Mouse (Mus musculus) embryonic facial prominence, embryonic 11.5 days (tissue): ENCODE measurements around the gene Gzmm. TPM values are rescaled to one million over a fixed set of nuclear protein-coding genes. Genes with fewer than 3 reads are reported as not detected.

Source experiments
- ATAC-seq: fragments of 200-750 bp; cut with Nextera tagmentation; replicated peaks from 2 replicates; pipeline ENCODE4 v1.8.0; 2017; ENCODE audit warnings: low read depth; ENCODE audit not compliant: insufficient number of reproducible peaks, low FRiP score, low TSS enrichment
- DNase-seq: peaks from one replicate; pipeline ENCODE4 v3.0.0-alpha.2; 2015; ENCODE audit warnings: low spot score
- H3K27ac ChIP-seq: fragments of 300-500 bp; sonication (generic); replicated peaks from 2 replicates; pipeline ENCODE4 v1.5.1; 2014; ENCODE audit warnings: mild to moderate bottlenecking, low read depth, low read length, control low read depth
- H3K27me3 ChIP-seq: fragments of 300-500 bp; sonication (generic); 2 replicates; pipeline ENCODE4 v1.6.1; 2014; ENCODE audit warnings: mild to moderate bottlenecking, low read length, moderate library complexity, mixed read lengths; ENCODE audit not compliant: control insufficient read depth, insufficient read depth
- H3K36me3 ChIP-seq: fragments of 300-500 bp; sonication (generic); replicated peaks from 2 replicates; pipeline ENCODE4 v1.6.1; 2014; ENCODE audit warnings: low read depth, mild to moderate bottlenecking, low read length, moderate library complexity, mixed read lengths; ENCODE audit not compliant: control insufficient read depth, insufficient read depth
- H3K4me1 ChIP-seq: fragments of 300-500 bp; sonication (generic); 2 replicates; pipeline ENCODE4 v1.6.1; 2014; ENCODE audit warnings: low read length, mixed read lengths; ENCODE audit not compliant: control insufficient read depth, insufficient read depth
- H3K4me2 ChIP-seq: fragments of 300-500 bp; sonication (generic); 2 replicates; pipeline ENCODE4 v1.6.1; 2014; ENCODE audit warnings: low read depth, mild to moderate bottlenecking, control low read depth, low read length, moderate library complexity
- H3K4me3 ChIP-seq: fragments of 300-500 bp; sonication (generic); 2 replicates; pipeline ENCODE4 v1.5.1; 2014; ENCODE audit warnings: low read depth, low read length, control low read depth
- H3K9ac ChIP-seq: fragments of 300-500 bp; sonication (generic); replicated peaks from 2 replicates; pipeline ENCODE4 v1.6.1; 2014; ENCODE audit warnings: mild to moderate bottlenecking, control low read depth, low read length
- H3K9me3 ChIP-seq: fragments of 300-500 bp; sonication (generic); replicated peaks from 2 replicates; pipeline ENCODE4 v1.6.1; 2016; ENCODE audit warnings: mild to moderate bottlenecking, low read length, inconsistent platforms, mixed read lengths; ENCODE audit not compliant: control insufficient read depth
- WGBS: fragments of 180-500 bp; shearing (Covaris S2); extraction: QIAGEN DNeasy Blood & Tissue Kit; methylation state at CpG from one replicate; pipeline ENCODE4 v1.1.7; 2014; 5-methylcytosine and 5-hydroxymethylcytosine counted together
- polyA plus RNA-seq: library from polyadenylated mRNA; unstranded; fragments of >200 nt; fragmentation: Nextera tagmentation; extraction: Ambion mirVana; gene quantifications from 2 replicates; pipeline ENCODE4 v1.2.1, GENCODE M21; 2014

The Gzmm gene
- polyA plus RNA-seq: 0.77 TPM in 1 of 2 replicates, not detected in the other

DNA sequence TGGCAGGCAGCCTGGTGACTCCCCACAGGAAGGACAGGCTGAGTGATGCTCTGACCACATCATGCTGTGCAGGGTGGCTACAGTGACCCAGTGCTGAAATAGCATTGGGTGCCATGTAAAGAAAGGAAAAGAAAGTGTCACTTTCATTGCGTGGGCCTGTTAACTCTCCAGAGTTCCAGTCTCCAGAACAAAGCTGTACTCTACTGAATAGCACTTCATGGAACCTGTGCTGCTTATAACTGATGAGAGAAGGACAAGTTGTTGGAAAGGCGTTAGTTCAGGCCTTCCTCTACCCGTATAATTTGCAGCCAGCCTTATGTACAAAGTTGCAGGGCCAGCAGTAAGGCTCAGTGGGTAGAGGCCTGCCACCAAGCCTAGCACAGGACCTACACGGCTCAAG, at the start of gene Gzmm:
Gzmm (plus strand) TSS at position 301 of the 400 bp plus-strand sequence.
- Histone ChIP-seq H3K36me3 (peaks cover 21% of the 10 kb centered on the region), H3K4me1 (peaks cover 2% of the 10 kb centered on the region; the same call in 1 of the 2 replicates), H3K27ac (no peak within 1 kb of the TSS), H3K4me2 (no peak within 1 kb of the TSS), H3K9ac (no peak within 1 kb of the TSS), H3K4me3 (no peak within 1 kb of the TSS), H3K9me3 (no peaks in the 10 kb centered on the region), H3K27me3 (no peaks in the 10 kb centered on the region)
- 89% methylated on average over 4 of the region's 4 CpGs for WGBS
- no peak for ATAC-seq
- no peak for DNase-seq

DNA sequence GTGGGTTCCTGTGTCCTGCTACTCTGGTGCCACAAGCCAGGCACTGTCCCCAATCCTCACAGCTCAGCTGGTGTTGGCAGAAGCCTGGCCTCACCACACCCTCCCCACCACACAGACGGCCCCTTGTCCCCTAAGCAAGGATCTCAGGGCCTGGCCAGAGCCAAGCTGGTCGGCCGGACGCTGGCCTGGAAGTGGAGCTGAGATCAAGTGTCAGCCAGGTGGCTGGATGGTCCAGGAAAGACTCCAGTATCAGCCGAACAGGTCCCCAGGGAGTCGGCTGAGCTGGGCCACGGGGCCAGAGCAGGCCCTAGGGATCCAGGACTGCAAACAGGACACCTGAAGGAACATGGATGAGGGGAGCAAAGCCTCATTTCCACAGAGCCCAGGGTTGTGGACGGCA, 43.1 kb upstream of the Gzmm start, which contains the start of gene Odf3l2:
Odf3l2 (minus strand) TSS at position 28 of the 400 bp plus-strand sequence.
- Histone ChIP-seq H3K4me2 (no peak within 1 kb of the TSS), H3K9me3 (no peaks in the 10 kb centered on the region), H3K27ac (no peak within 1 kb of the TSS), H3K36me3 (no peaks in the 10 kb centered on the region), H3K4me1 (no peaks in the 10 kb centered on the region), H3K4me3 (no peak within 1 kb of the TSS), H3K9ac (no peak within 1 kb of the TSS), H3K27me3 (no peaks in the 10 kb centered on the region)
- WGBS: 64% methylated on average over 8 of the region's 8 CpGs
- ATAC-seq (no peak), DNase-seq (no peak)

DNA sequence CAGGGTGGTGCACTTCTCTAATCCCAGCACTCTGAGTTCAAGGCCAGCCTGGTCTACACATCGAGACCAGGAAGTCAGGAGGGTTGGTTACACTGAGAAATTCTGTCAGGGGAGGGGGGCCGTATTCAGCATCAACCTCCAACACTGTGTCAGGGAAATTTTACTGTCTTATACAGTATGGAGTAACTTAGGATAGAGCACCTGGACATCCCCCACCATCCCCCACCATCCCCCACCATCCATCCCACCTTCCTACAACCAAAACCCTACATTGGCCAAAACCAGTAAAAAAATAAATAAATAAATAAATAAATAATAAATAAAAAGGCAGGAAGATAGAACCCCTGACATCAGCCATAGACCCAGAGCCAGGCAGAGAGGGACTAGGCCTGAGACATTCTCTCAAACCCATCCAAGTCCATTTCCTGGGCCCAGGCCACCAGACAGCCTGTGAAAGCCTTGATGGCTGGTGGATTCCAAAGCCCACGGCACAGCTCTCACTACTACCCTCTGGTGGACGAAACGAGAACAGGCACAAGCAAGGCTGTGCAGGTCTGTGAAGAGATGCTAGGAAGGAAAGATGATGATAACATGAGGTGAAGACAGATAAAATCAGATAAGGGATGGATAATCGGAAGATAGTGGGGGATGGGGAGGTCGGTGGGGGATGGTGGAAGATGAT, 39.6 kb upstream of the Gzmm start:
- Histone ChIP-seq H3K36me3 (no peaks in the 10 kb centered on the region), H3K9me3 (no peaks in the 10 kb centered on the region), H3K4me3 (no peak overlapping the region), H3K4me1 (no peaks in the 10 kb centered on the region), H3K27me3 (no peaks in the 10 kb centered on the region), H3K4me2 (no peak overlapping the region), H3K27ac (no peak overlapping the region), H3K9ac (no peak overlapping the region)
- DNase-seq (peak; percentile 88), ATAC-seq (peak; percentile 44)
- 27% methylated on average over 7 of the region's 7 CpGs for WGBS

DNA sequence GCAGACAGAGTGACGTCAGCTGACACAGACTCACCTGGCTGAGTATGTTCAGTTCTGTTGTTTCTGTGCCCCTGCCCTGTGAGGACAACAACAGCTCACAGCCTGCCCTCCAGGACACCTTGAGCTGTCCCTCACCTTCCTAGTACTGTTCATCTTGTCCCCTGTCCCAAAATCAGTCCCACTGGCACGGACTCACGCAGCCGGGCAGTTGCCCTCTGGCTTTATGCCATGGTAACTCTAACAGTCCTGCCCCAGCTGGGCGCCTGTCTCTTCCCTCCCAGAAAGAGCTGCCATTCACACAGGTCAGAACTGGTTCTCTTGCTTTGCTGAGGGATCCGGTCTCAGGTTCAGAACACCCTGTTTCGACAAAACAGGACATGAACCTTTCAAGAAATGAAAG, 36.0 kb upstream of the Gzmm start:
- Histone ChIP-seq H3K9me3 (no peaks in the 10 kb centered on the region), H3K27ac (no peak overlapping the region), H3K4me3 (no peak overlapping the region), H3K27me3 (no peaks in the 10 kb centered on the region), H3K9ac (no peak overlapping the region), H3K4me1 (no peaks in the 10 kb centered on the region), H3K4me2 (no peak overlapping the region), H3K36me3 (no peaks in the 10 kb centered on the region)
- 88% methylated on average over 7 of the region's 7 CpGs for WGBS
- DNase-seq (no peak), ATAC-seq (no peak)

GRCm38 (mm10) chr10:79654946-79655395, 33.8 kb upstream of the Gzmm start:
- 35% methylated on average over 1 of the region's 1 CpGs for WGBS
- DNase-seq: peak; percentile 87
- no peaks in the 10 kb centered on the region for H3K9me3 ChIP-seq

DNA sequence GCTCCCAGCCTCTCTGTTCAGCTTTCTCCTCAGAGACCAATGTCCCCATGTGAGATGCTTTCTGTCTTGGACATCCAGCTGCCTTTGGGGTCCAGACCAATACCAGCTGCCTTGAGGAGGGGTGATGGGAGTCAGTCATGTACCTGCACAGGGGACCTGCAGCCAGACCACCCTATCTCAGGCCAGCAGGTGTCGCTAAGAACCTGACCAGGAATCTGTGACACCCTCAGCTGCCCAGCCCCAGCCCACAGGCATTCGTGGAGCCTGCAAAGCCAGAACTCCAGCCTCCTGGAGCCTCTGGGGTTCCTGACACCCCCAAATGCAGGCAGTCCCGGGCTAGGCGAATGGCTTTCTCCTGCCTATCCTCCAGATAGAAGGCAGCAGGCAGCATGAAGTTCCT, 30.0 kb upstream of the Gzmm start:
- 11% methylated on average over 4 of the region's 4 CpGs for WGBS
- Histone ChIP-seq H3K4me1 (no peaks in the 10 kb centered on the region), H3K36me3 (no peaks in the 10 kb centered on the region), H3K27ac (no peak overlapping the region), H3K9ac (no peak overlapping the region), H3K4me3 (no peak overlapping the region), H3K4me2 (no peak overlapping the region), H3K9me3 (no peaks in the 10 kb centered on the region), H3K27me3 (no peaks in the 10 kb centered on the region)
- ATAC-seq (no peak), DNase-seq (peak; percentile 49)

More at GRCm38 (mm10) chr10:79654946-79655395, 33.8 kb upstream of the Gzmm start:
- H3K9ac ChIP-seq: no peak overlapping the region
- no peaks in the 10 kb centered on the region for H3K4me1 ChIP-seq
- H3K36me3 ChIP-seq: no peaks in the 10 kb centered on the region
- H3K4me2 ChIP-seq: no peak overlapping the region
- no peaks in the 10 kb centered on the region for H3K27me3 ChIP-seq
- no peak overlapping the region for H3K4me3 ChIP-seq
- H3K27ac ChIP-seq: no peak overlapping the region
- ATAC-seq: peak; percentile 73

DNA sequence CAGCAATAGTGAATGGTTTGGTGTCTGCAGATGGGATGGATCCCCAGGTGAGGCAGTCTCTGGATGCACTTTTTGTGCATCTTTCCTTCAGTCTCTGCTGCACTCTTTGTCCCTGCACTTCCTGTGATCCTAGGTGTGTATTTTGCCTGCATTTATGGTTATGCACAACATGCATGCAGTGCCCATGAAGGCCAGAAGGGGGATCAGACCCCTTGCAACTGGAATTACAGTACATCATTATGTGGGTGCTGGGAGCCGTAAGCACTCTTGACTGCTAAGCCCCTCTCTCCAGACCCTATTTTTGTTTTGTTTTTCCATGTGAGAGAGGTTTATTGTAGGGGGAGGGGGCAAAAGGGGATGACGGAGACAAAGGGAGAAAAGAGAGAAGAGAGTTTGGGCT, 28.5 kb upstream of the Gzmm start:
- peak; percentile 33 for DNase-seq

DNA sequence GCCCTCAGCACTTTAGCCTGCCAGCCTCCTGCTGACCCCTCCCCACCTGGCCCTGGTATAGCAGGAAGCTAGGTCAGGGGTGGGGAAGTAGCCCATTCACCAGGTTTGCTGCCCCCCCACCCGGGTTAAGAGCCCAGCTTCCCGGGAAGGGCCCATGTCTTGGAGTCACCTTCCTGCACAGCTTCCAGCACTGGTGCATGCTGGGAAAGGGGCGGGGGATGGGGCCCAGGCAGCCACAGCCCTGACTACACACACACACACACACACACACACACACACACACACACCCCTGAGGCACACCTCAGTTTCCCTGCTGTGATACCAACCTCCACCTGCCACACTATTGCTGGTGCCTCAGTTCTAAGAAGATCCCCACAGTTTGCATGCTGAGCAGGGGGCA, 27.0 kb upstream of the Gzmm start:
- 46% methylated on average over 3 of the region's 3 CpGs for WGBS
- Histone ChIP-seq H3K4me1 (no peaks in the 10 kb centered on the region), H3K4me2 (no peak overlapping the region), H3K9ac (no peak overlapping the region; the same call in 1 of the 2 replicates), H3K27ac (no peak overlapping the region), H3K4me3 (no peak overlapping the region), H3K9me3 (no peaks in the 10 kb centered on the region), H3K27me3 (no peaks in the 10 kb centered on the region), H3K36me3 (no peaks in the 10 kb centered on the region)
- ATAC-seq: no peak
- no peak for DNase-seq

More for the DNA sequence above, 28.5 kb upstream of the Gzmm start:
- H3K9ac ChIP-seq: no peak overlapping the region
- no peaks in the 10 kb centered on the region for H3K36me3 ChIP-seq
- no peak overlapping the region for H3K27ac ChIP-seq
- ATAC-seq: no peak
- WGBS: 69% methylated on average over 2 of the region's 2 CpGs
- H3K4me1 ChIP-seq: no peaks in the 10 kb centered on the region
- no peak overlapping the region for H3K4me3 ChIP-seq
- H3K27me3 ChIP-seq: no peaks in the 10 kb centered on the region
- no peaks in the 10 kb centered on the region for H3K9me3 ChIP-seq
- H3K4me2 ChIP-seq: no peak overlapping the region
